Mouse (Mus musculus) heart, postnatal 36 days (tissue): ENCODE measurements around the gene Cnot2. TPM values are rescaled to one million over a fixed set of nuclear protein-coding genes. Genes with fewer than 3 reads are reported as not detected.

ENCODE experiments used
- DNase-seq, 2 experiments: peaks; one replicate each; pipeline ENCODE4 v3.0.0; 2021 to 2022
- intact Hi-C: fragments of 180-260 bp; cut with DNase I; formaldehyde crosslinking; loops from one replicate; pipeline ENCODE4 v1.15.1; 2025
- total RNA-seq, 2 experiments: library from RNA; stranded (reverse); gene quantifications; 2 replicates each; pipeline ENCODE4 v1.2.3; 2021

Gene Cnot2
- total RNA-seq, 2 experiments from 2014 or later: 37.3 to 41.9 TPM

- DNase-seq: no peak
- intact Hi-C loops: no loop called here
Measured at GRCm38 (mm10) chr10:116492768-116493167, 88.5 kb downstream of the Cnot2 start.

DNA sequence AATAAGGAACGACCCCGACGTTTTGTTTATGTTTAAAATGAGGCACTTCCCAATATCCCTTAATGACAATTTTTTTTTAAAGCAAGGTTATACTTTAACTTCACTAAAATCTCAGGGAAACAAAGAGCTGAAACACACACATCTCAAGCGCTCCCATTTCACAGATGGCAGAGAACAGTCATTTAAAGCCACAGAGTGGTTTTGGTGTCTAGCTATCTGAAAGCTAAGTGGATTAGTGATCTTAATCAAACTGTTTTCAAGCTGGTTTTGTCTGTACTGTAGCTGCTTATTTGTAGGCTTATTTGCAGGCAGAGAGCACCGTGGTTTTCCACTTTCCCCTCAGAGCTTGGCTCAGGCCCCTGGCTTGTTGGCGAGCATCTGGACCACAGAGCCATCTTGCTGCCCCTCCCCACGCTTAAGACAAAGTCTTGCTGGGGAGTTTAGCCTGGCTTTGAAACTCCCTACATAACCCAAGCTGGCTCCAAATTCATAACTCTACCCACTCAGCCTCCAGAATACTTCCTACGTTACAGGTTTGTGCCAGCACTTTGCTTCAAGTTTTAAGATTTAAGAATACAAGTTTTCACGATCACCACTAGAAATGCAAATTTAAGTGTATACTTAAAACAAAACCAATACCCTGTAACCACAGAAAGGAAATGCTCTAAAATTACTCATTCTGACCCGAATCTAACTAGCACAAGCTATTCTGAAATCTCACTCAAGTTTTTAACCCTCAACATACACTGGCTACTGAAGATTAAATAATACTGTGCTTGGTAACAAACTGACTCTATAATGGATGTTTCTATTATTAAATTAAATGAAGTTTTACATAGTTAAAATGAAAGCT, 94.2 kb downstream of the Cnot2 start:
- intact Hi-C loops: no loop called here
- DNase-seq: no peak

GRCm38 (mm10) chr10:116481917-116482316, 99.4 kb downstream of the Cnot2 start:
- no peak for DNase-seq
- intact Hi-C loops: no loop called here

- intact Hi-C loops: no loop called here
Measured at GRCm38 (mm10) chr10:116480988-116481387, 100.3 kb downstream of the Cnot2 start.

DNA sequence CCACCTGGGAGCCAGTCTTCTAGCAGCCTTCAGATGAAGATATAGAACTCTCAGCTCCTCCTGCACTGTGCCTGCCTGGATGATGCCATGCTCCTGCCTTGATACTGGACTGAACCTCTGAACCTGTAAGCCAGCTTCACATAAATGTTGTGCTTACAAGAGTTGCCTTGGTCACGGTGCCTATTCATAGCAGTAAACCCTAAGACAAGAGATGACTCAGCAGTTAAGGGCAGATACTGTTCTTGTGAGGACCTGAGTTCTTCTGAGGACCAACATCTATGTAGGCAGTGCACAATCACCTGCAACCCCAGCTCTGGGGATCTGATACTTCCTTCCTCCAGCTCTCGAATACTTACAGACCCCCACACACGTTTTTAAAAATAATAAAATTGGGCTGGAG, 104.8 kb downstream of the Cnot2 start:
- DNase-seq: no peak
- intact Hi-C loops: no loop called here

More at GRCm38 (mm10) chr10:116480988-116481387, 100.3 kb downstream of the Cnot2 start:
- DNase-seq: no peak

DNA sequence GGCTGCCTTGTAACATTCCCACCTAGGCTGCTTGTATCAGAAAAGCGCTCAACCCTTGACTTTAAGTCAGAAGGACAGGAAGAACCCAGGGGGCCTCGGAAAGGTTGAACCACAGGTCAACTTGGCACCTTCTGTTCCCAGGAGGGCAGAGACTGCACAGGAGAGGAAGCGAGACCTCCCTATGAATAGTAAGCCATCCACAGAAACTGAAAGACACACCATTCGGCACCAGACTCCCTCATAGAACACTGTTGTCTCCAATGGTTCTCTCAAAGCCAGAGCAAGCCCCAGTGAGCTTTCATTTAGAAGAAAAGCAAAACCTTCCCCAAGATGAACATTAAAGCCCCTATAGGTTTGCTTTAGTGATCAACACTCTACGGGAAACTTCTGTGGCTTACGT, 105.6 kb downstream of the Cnot2 start:
- intact Hi-C loops: no loop called here

GRCm38 (mm10) chr10:116473759-116474549, 107.4 kb downstream of the Cnot2 start, which contains the start of gene Kcnmb4:
Gene Kcnmb4 (minus strand): TSS chr10:116473878.
- intact Hi-C loops: loop anchor here (5.0 kb wide), 1 partner anchor 373 kb away; no protein-coding TSS in a partner anchor
- peak; percentile 15 to 22 for DNase-seq

More for the DNA sequence above, 105.6 kb downstream of the Cnot2 start:
- no peak for DNase-seq

DNA sequence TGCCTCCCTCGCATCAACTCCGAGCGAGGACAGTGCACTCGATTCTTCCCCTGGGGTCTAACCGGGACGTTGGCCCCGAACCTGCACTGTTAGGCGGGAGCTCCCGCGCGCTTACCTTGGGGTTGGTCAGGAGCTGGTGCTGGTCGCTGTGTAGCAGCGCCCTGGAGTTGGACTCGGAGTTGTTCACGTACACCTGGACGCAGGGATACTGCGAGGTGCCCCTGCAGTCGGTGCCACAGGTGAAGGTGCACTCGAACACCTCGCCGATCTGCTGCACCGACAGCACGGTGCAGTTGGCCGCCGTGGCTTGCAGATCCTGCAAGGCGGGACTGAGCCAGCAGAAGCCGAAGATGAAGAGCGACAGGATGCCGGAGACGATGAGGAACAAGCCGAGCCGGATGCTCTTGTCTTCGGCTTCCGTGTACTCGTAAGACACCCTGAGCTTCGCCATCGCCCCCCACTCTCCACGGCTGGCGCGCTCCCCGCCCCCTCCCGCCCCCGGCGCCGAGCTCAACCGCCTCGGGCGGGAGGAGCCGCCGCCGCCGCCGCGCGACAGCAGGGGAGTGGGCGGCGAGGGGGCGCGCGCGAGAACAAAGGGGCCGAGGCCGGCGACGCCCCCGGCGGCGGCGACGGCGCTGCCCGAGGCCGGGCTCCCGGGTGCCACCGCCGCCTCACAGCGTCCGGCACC, 108.1 kb downstream of the Cnot2 start:
- DNase-seq: peak; percentile 7 to 19

DNA sequence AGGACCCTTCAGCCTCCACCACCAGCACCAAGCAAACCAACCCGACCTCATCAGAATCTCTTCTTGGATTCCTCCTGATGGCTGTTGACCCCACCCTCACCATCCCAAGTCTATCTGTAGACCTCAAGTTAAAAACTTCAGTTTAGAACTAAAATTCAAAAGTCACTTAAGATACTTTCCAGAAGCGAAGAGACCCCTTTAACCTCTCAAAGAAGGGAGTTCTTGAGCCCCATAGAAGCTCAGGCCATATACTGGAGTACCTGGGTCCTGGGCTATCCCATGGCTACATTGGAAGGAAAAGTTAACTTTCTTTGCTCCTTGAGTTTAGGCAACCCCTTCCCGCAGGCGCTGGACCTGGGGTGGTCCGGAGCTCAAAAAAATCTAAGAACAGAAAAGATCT, 108.7 kb downstream of the Cnot2 start:
- intact Hi-C loops: loop anchor here (5.0 kb wide), 1 partner anchor 375 kb away; no protein-coding TSS in a partner anchor

More for the DNA sequence above, 108.1 kb downstream of the Cnot2 start:
- intact Hi-C loops: loop anchor here (5.0 kb wide), 1 partner anchor 374 kb away; no protein-coding TSS in a partner anchor

GRCm38 (mm10) chr10:116470306-116470925, 110.9 kb downstream of the Cnot2 start:
- DNase-seq: no peak
- intact Hi-C loops: loop anchor here (5.0 kb wide), 1 partner anchor 377 kb away; no protein-coding TSS in a partner anchor

More for the DNA sequence above, 108.7 kb downstream of the Cnot2 start:
- no peak for DNase-seq

DNA sequence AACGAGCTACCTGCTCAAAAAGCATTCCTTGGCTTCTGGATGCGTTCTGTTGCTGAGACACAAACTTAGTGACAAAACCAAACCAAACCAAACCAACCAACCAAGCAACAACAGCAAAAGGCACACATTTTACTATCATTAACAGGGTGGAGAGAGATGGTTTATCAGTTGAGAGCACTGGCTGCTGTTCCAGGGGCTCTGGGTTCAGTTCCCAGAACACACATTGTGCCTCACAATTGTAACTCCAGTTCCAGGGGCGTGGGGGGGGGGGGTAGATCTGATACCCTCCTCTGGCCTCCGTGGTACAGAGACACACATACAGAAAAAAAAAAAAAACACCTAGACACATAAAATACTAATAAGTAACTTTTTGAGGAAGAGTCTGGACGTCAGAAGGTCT, 113.2 kb downstream of the Cnot2 start:
- intact Hi-C loops: no loop called here
- DNase-seq: no peak

GRCm38 (mm10) chr10:116463753-116464345, 117.5 kb downstream of the Cnot2 start:
- intact Hi-C loops: no loop called here
- DNase-seq: no peak

GRCm38 (mm10) chr10:116461443-116461842, 119.9 kb downstream of the Cnot2 start:
- no peak for DNase-seq

DNA sequence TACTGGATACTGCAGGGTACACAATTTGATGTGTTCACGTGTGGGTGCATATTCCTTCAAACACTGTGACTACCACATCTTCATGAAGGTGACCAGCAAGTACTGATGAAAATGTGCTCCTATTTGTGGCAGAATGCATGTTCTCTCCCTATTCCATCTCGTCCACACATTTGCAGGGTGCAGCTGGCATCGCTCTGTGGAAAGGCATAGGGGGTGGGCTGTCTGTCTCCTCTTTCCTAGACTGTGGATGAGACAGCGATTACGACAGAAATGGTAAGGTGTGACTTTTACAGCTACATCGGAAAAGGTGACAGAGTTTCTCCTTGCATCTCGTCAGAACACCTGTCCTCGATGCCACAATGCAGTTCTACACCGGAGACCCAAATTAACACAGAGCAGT, 122.5 kb downstream of the Cnot2 start:
- DNase-seq: no peak
- intact Hi-C loops: no loop called here

More at GRCm38 (mm10) chr10:116461443-116461842, 119.9 kb downstream of the Cnot2 start:
- intact Hi-C loops: no loop called here

DNA sequence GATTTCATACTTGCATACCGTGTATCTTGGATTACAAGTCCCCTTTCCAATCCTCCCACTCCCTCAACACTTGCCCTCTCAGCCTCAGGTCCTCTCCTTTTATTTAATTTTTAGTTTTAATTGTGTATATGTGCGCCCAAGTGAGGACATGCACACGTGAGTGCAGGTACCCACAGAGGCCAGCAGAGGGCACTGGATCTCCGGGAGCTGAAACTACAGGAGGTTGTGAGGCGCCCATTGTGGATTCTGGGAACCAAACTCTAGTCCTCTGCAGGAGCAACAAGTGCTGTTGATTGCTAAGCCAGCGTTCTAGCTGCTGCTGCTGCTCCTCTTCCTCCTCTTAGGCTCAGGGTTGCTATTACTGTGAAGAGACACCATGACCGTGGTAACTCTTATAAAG, 128.5 kb downstream of the Cnot2 start:
- intact Hi-C loops: no loop called here
- DNase-seq: no peak

DNA sequence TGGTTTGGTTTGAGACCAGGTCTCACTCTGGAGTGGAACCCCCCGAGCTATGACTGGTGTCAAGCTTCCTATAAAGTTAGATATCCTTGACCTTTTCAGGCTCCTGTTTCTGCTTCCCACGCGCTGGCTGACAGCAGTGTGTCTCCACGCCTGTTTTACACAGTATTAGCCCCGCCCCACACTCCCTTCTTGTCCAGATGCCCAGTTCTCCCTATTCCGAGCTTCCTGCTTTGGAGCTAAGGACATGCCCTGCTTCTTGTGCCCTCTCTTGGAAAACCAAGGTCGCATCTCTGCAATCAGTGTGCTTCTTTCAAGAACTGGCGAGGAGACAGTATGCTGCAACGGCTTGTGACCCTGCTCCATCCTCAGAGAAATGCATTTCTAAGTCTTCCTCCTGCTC, 130.7 kb downstream of the Cnot2 start:
- intact Hi-C loops: no loop called here

GRCm38 (mm10) chr10:116448166-116448565, 133.1 kb downstream of the Cnot2 start:
- DNase-seq: no peak
- intact Hi-C loops: no loop called here

More for the DNA sequence above, 130.7 kb downstream of the Cnot2 start:
- DNase-seq: no peak

DNA sequence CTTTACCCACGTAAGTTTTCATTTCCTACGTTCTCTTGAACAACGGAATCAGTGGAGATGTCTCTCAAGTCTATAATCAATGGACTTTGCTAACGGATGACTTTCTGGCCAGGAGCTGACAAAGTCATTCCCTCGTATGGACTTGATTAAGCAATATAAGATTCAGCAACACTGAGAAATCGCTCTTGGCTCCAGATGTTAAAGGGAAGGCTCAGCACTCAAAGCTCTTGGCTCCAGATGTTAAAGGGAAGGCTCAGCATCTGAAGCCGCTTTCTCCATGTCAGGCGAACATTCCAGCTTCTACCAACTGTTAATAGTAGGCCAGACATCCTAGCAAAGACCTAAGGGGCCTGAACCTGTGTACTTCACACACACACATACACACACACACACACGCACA, 134.1 kb downstream of the Cnot2 start:
- no peak for DNase-seq
- intact Hi-C loops: no loop called here

DNA sequence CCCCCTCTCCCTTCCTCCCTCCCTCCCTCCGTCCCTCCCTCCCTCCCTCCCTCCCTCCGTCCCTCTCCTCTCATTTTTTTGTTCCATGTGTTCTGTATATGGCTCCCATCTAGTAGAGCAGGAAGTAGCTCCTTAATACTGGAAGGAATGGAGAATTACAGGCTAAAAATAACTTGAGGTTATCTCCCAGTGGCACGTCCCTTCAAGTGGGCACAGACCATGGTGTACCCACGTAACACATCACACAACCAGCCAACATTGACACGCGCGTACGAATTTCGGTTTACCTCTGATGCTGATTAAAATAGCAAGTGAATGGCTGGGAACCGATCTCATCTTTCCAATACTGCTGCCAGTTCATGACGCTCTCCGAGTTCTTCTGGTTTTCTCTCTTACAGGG, 135.3 kb downstream of the Cnot2 start:
- DNase-seq: no peak
- intact Hi-C loops: no loop called here

- no peak for DNase-seq
- intact Hi-C loops: no loop called here
Measured at GRCm38 (mm10) chr10:116444826-116445225, 136.5 kb downstream of the Cnot2 start.
